Mouse (Mus musculus) right cerebral cortex, postnatal 4 days (tissue): Measurements from ENCODE around the gene Gngt2.
A peak's percentile ranks its signal among the peaks of the same experiment; 100 is the strongest.
"Not testable (repeated sequence)": the region's sequence is repeated elsewhere in the genome, so short reads cannot be mapped to it uniquely, and the experiment has no call there.

Experiments used
- DNase-seq: peaks from one replicate; pipeline ENCODE4 v3.0.0-alpha.2; 2022

The Gngt2 gene

DNA sequence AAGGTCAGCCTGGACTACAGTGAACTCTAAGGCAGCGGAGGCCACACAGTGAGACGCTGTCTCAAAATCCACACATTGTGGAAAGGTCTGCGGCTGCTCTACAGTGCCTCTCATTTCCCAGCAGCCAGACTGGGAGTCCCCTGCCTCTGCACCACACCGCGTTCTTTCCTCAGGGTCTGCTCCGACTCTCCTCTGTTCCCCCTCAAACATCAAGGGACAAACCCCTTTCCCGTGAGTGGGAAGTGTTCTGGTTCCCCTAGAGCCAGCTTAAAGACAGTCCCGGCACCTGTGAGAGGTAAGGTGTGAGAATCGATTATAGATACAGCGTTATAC lies 4.4 kb downstream of the Gngt2 start:
- no peak for DNase-seq

- DNase-seq = no peak
Observed at GRCm38 (mm10) chr11:95842074-95842681, 5.2 kb downstream of the Gngt2 start, which contains the start of gene Abi3. Gene Abi3 (minus strand): TSS chr11:95842476.

DNA sequence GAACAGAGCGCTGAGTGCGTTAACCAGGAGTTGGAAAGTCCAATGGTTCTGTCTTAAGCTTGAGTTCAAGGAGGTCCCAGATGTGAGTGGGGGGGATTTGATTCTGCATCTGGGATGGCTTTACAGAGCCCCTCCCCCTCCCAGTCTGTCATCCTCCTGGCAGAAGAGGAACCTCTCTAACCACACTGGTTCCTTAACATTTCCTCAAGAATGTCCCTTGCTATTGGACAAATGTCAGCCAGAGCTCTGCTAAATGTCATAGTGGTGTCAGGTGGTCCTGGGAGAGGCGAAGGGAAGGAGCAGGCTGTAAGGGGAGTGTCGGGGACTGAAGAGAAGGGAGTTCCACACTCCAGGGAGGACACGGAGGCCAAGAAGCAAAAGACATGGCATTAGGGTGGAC lies 5.9 kb downstream of the Gngt2 start:
- no peak for DNase-seq

GRCm38 (mm10) chr11:95843421-95843950 lies 6.5 kb downstream of the Gngt2 start:
- DNase-seq = no peak

GRCm38 (mm10) chr11:95844935-95845334 lies 7.9 kb downstream of the Gngt2 start:
- DNase-seq = no peak

GRCm38 (mm10) chr11:95850898-95851297 lies 13.9 kb downstream of the Gngt2 start:
- DNase-seq = no peak

GRCm38 (mm10) chr11:95853684-95854083 lies 16.7 kb downstream of the Gngt2 start:
- DNase-seq = peak; percentile 55

DNA sequence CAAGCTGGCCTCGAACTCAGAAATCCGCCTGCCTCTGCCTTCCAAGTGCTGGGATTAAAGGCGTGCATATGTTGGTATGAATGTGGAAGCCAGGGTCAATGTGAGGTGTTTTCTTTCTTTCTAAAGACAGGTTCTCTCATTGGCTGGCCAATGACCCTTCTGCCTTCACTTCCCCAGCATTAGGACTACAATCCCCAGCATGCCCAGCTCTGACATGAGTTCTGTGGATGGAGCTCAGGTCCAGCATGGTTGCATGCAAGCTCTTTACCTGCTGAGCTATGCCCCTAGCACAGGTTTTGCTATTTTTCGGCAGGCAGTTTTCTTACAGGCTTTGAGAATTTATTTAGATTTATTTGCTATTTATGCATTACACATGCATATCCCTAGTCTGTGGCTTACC lies 20.3 kb downstream of the Gngt2 start:
- DNase-seq = no peak

GRCm38 (mm10) chr11:95857716-95858527 lies 20.9 kb downstream of the Gngt2 start:
- no peak for DNase-seq

GRCm38 (mm10) chr11:95858528-95859467 lies 21.8 kb downstream of the Gngt2 start:
- DNase-seq = peak; percentile 98

- DNase-seq = peak; percentile 66
Observed at GRCm38 (mm10) chr11:95859468-95859855, 22.4 kb downstream of the Gngt2 start.

DNA sequence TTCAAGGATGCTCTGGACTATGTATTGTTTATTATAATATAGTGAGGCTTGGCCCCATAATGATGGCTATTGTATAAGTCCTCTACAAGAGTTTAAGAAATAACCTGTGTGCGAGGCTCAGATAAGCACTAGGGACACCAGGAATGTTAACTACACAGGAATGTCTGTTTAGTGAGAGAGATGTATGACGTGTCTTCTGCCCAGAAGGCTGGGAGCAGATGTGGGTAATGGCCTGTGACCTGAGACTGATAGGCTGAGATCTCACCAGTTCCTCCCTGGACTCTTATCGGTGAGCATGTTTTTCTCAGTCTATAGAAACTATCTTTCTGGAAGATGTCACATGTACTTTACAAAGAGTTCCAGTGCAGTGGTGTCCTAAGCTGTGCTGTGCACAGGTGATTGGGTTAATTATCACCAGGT lies 23.1 kb downstream of the Gngt2 start:
- no peak for DNase-seq

GRCm38 (mm10) chr11:95861397-95861796 lies 24.4 kb downstream of the Gngt2 start:
- DNase-seq = no peak

GRCm38 (mm10) chr11:95869442-95869841 lies 32.4 kb downstream of the Gngt2 start:
- no peak for DNase-seq

DNA sequence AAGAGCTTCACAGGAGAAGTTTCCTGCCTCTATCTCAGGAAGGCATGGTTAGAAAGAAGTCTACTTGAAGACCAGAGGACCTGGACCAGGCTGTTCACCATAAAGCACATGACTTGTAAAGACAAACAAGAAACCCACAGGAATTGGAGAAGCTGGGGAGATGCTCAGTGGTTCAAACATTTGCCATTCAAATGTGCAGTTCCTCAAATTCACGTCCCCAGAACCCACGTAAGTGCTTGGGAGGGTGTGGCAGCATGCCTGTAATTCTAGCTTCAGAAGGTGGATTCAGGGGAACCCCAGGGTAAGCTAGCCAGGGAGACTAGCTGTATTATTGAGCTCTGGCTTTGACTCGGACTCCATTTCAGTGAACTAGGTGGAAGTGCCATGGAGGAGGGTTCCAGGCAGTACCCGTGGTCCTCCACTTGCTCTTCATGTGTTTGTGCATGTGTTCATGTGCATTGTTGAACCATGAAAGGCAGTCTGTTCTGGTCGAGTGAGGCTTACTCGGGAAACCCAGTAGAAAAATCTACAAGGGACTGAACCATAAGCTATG lies 33.0 kb downstream of the Gngt2 start:
- DNase-seq = no peak

GRCm38 (mm10) chr11:95875804-95876203 lies 38.8 kb downstream of the Gngt2 start:
- DNase-seq = peak; percentile 12

GRCm38 (mm10) chr11:95876296-95876695 lies 39.3 kb downstream of the Gngt2 start:
- DNase-seq = peak; percentile 81

- DNase-seq = not testable (repeated sequence)
Observed at GRCm38 (mm10) chr11:95879861-95880260, 42.8 kb downstream of the Gngt2 start.

GRCm38 (mm10) chr11:95890462-95891051 lies 53.5 kb downstream of the Gngt2 start:
- DNase-seq = no peak
